28 mouse cellular contexts compared by ENCODE assay signal in the genomic region with DNA sequence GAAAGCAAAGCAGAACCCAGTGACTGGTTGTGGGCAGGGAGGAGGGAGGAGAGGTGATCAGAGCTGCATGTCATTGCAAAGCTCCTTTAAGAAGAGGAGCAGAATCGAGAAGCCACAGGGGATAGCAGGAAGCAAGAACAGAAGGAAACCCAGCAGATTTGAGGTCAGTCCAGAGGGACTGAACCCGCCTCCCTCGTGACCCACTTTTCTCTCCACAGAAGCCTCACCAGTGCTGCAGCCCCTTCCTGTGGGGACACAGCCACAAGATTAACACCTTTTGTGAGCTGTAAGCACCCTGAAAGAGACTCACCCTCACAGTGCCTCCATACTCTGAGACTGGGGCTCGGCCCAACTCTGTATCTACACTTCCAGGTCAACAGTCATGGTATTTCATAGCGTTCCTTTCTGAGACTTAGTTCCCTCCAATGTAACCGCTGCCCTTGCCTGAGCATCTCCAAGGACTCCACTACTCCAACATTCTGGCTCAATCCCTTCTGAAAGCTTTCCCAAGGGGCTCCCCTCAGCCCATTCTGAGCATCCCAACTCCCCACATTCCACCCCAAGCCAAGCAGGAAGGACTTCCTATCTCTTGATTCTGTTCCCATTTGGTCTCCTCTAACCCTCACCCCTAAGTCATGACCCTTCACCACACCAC.
DNase-seq lines count a peak whose midpoint lies in the region; ATAC-seq and TF ChIP-seq lines count a peak whose summit lies in the region.
"Had no signal": no experiment of that assay in that cellular context is flagged by ENCODE, and none has a peak within 500 bp of the region (broad histone marks: within the 10 kb centered on the region; RNA-seq: fewer than 3 reads in every experiment).

No protein-coding gene starts in this region.

- TF ChIP-seq POLR2A in heart, adult 2 months (IDR thresholded peaks at IDR 0.05; ENCODE audit: insufficient read depth, low read depth, low read length) = no peak

- H3K4me3 ChIP-seq in heart, adult 2 months = no peak overlapping the region
- H3K4me3 ChIP-seq in midbrain, embryonic 15.5 days = no peak overlapping the region
- H3K4me3 ChIP-seq in forebrain, embryonic 13.5 days = no peak overlapping the region
- H3K4me3 ChIP-seq in intestine, postnatal 0 days (ENCODE audit: low read depth, low read length) = no peak overlapping the region
- H3K4me3 ChIP-seq: embryonic facial prominence, embryonic 10.5 days; heart, embryonic 12.5 days; hindbrain, embryonic 13.5 days; limb, embryonic 12.5 days; midbrain, embryonic 10.5 days had no signal

- H3K27me3 ChIP-seq in heart, adult 2 months (ENCODE audit: control insufficient read depth, insufficient read depth, low read length) = no peaks in the 10 kb centered on the region
- H3K27me3 ChIP-seq in midbrain, embryonic 15.5 days (replicated peaks) = no peaks in the 10 kb centered on the region
- H3K27me3 ChIP-seq in forebrain, embryonic 13.5 days = no peaks in the 10 kb centered on the region
- no peaks in the 10 kb centered on the region for H3K27me3 ChIP-seq in intestine, postnatal 0 days (replicated peaks; ENCODE audit: control insufficient read depth, insufficient read depth, low read length)
- H3K27me3 ChIP-seq: heart, embryonic 12.5 days; hindbrain, embryonic 13.5 days; limb, embryonic 12.5 days; Patski had no signal

- no peaks in the 10 kb centered on the region for H3K4me1 ChIP-seq in heart, adult 2 months (ENCODE audit: control insufficient read depth, insufficient read depth, low read length)
- no peaks in the 10 kb centered on the region for H3K4me1 ChIP-seq in midbrain, embryonic 15.5 days
- H3K4me1 ChIP-seq in forebrain, embryonic 13.5 days = peaks cover under 1% of the 10 kb centered on the region; the same call in 1 of the 2 replicates
- no peaks in the 10 kb centered on the region for H3K4me1 ChIP-seq in intestine, postnatal 0 days (replicated peaks; ENCODE audit: control insufficient read depth, insufficient read depth, low read length)
- H3K4me1 ChIP-seq: embryonic facial prominence, embryonic 10.5 days; limb, embryonic 12.5 days had no signal

- intact Hi-C loops in heart, adult 2 months (cut with DNase I) = no loop called here
- intact Hi-C loops in heart, postnatal 14 days (cut with DNase I) = no loop called here

- ATAC-seq in midbrain, embryonic 15.5 days (replicated peaks) = no peak
- no peak for ATAC-seq in forebrain, embryonic 13.5 days
- ATAC-seq in intestine, postnatal 0 days = no peak
- ATAC-seq: forebrain, embryonic 16.5 days; liver, postnatal 0 days; Patski had no signal

- H3K9ac ChIP-seq in heart, adult 2 months (ENCODE audit: low read depth, low read length) = no peak overlapping the region
- no peak overlapping the region for H3K9ac ChIP-seq in midbrain, embryonic 15.5 days
- H3K9ac ChIP-seq in forebrain, embryonic 13.5 days = no peak overlapping the region
- H3K9ac ChIP-seq in intestine, postnatal 0 days (ENCODE audit: low read depth, low read length) = no peak overlapping the region
- H3K9ac ChIP-seq: heart, embryonic 12.5 days; hindbrain, embryonic 13.5 days; limb, embryonic 12.5 days; liver, postnatal 0 days had no signal

- WGBS in heart, adult 2 months = 55% methylated on average over 6 of the region's 6 CpGs
- 80% methylated on average over 6 of the region's 6 CpGs for WGBS in midbrain, embryonic 15.5 days
- WGBS in forebrain, embryonic 13.5 days = 80% methylated on average over 6 of the region's 6 CpGs
- WGBS in intestine, postnatal 0 days = 71% methylated on average over 6 of the region's 6 CpGs

- TF ChIP-seq EP300 in heart, adult 2 months (IDR thresholded peaks at IDR 0.05; ENCODE audit: insufficient read depth, low read depth, low read length) = no peak

- no peaks in the 10 kb centered on the region for H3K9me3 ChIP-seq in midbrain, embryonic 15.5 days
- no peaks in the 10 kb centered on the region for H3K9me3 ChIP-seq in forebrain, embryonic 13.5 days (replicated peaks)
- no peaks in the 10 kb centered on the region for H3K9me3 ChIP-seq in intestine, postnatal 0 days (ENCODE audit: control insufficient read depth)
- H3K9me3 ChIP-seq: embryonic facial prominence, embryonic 10.5 days; heart, embryonic 12.5 days; hindbrain, embryonic 13.5 days; limb, embryonic 12.5 days; midbrain, embryonic 10.5 days had no signal

- no peaks in the 10 kb centered on the region for H3K36me3 ChIP-seq in heart, adult 2 months (ENCODE audit: control insufficient read depth, insufficient read depth, low read length)
- H3K36me3 ChIP-seq in midbrain, embryonic 15.5 days (replicated peaks) = no peaks in the 10 kb centered on the region
- no peaks in the 10 kb centered on the region for H3K36me3 ChIP-seq in forebrain, embryonic 13.5 days (ENCODE audit: poor library complexity, severe bottlenecking)
- no peaks in the 10 kb centered on the region for H3K36me3 ChIP-seq in intestine, postnatal 0 days (ENCODE audit: control insufficient read depth, insufficient read depth)
- H3K36me3 ChIP-seq: embryonic facial prominence, embryonic 10.5 days; G1E; heart, embryonic 12.5 days; hindbrain, embryonic 13.5 days; limb, embryonic 12.5 days; midbrain, embryonic 10.5 days had no signal

- H3K79me2 ChIP-seq in heart, adult 2 months (replicated peaks; ENCODE audit: control insufficient read depth, insufficient read depth, low read length) = no peaks in the 10 kb centered on the region

- no peak overlapping the region; the same call in 1 of the 2 replicates for H3K27ac ChIP-seq in heart, adult 2 months
- no peak overlapping the region for H3K27ac ChIP-seq in midbrain, embryonic 15.5 days
- H3K27ac ChIP-seq in forebrain, embryonic 13.5 days = no peak overlapping the region
- H3K27ac ChIP-seq in intestine, postnatal 0 days (ENCODE audit: low read depth, low read length) = no peak overlapping the region
- H3K27ac ChIP-seq: embryonic facial prominence, embryonic 10.5 days; hindbrain, embryonic 13.5 days; limb, embryonic 12.5 days; midbrain, embryonic 10.5 days had no signal

- peak in 1 of 2 experiments; percentile 24 for DNase-seq in heart, adult 2 months
- no peak for DNase-seq in heart, postnatal 14 days
- peak; percentile 65 for DNase-seq in brain, adult 2 months (ENCODE audit: low read depth, low spot score)
- DNase-seq in cerebellum, adult 11-12 months = peak; percentile 87
- peak; percentile 42 to 49 for DNase-seq in cerebellum, postnatal 10 days
- DNase-seq: adrenal gland, postnatal 25 days; B cell, adult 2 months; gastrocnemius, postnatal 25 days; heart, postnatal 10 days; kidney, adult 18-20 months; kidney, postnatal 10 days; liver, postnatal 0 days; lung, postnatal 10 days; right cerebral cortex, postnatal 25 days; spleen, adult 18-20 months; thymus, postnatal 14 days had no signal

- H3K4me2 ChIP-seq in midbrain, embryonic 15.5 days = no peak overlapping the region
- H3K4me2 ChIP-seq in forebrain, embryonic 13.5 days = no peak overlapping the region
- no peak overlapping the region for H3K4me2 ChIP-seq in intestine, postnatal 0 days (replicated peaks; ENCODE audit: low read depth)
- H3K4me2 ChIP-seq: heart, embryonic 12.5 days; hindbrain, embryonic 13.5 days; limb, embryonic 12.5 days; liver, embryonic 11.5 days had no signal

- TF ChIP-seq CTCF in heart, adult 2 months (IDR thresholded peaks at IDR 0.05) = peak; percentile 21; the same call in 1 of the 2 replicates
- TF ChIP-seq CTCF in intestine, postnatal 0 days (IDR thresholded peaks at IDR 0.05; ENCODE audit: low read depth) = no peak

Comparison
In these comparisons a context has a peak if more than half of its experiments do, and no peak if none do; other contexts are left out.
1. DNase-seq: peak in brain, adult 2 months (single experiment), cerebellum, adult 11-12 months (single experiment) and cerebellum, postnatal 10 days (2 of 2); none in heart, postnatal 14 days (0 of 2).